Mouse (Mus musculus) midbrain, embryonic 12.5 days (tissue): ENCODE data around the gene Ak1. TPM values are rescaled to one million over a fixed set of nuclear protein-coding genes. Genes with fewer than 3 reads are reported as not detected.

ENCODE experiments used
- ATAC-seq: fragments of 200-750 bp; cut with Nextera tagmentation; 2 replicates; pipeline ENCODE4 v1.8.0; 2017; ENCODE audit warnings: low read depth, moderate TSS enrichment, moderate library complexity; ENCODE audit not compliant: low FRiP score
- H3K27ac ChIP-seq: fragments of 300-500 bp; sonication (generic); replicated peaks from 2 replicates; pipeline ENCODE4 v1.5.1; 2016; ENCODE audit warnings: mild to moderate bottlenecking
- H3K27me3 ChIP-seq: fragments of 300-500 bp; sonication (generic); 2 replicates; pipeline ENCODE4 v1.6.1; 2016; ENCODE audit warnings: mild to moderate bottlenecking
- H3K36me3 ChIP-seq: fragments of 300-500 bp; sonication (generic); 2 replicates; pipeline ENCODE4 v1.6.1; 2016
- H3K4me1 ChIP-seq: fragments of 300-500 bp; sonication (generic); 2 replicates; pipeline ENCODE4 v1.6.1; 2016
- H3K4me2 ChIP-seq: fragments of 300-500 bp; sonication (generic); replicated peaks from 2 replicates; pipeline ENCODE4 v1.6.1; 2016; ENCODE audit warnings: mild to moderate bottlenecking, moderate library complexity
- H3K4me3 ChIP-seq: fragments of 300-500 bp; sonication (generic); 2 replicates; pipeline ENCODE4 v1.5.1; 2016; ENCODE audit warnings: mild to moderate bottlenecking
- H3K9ac ChIP-seq: fragments of 300-500 bp; sonication (generic); replicated peaks from 2 replicates; pipeline ENCODE4 v1.6.1; 2016; ENCODE audit warnings: mild to moderate bottlenecking, moderate library complexity
- H3K9me3 ChIP-seq: fragments of 300-500 bp; sonication (generic); 2 replicates; pipeline ENCODE4 v1.6.1; 2016; ENCODE audit warnings: mild to moderate bottlenecking
- WGBS: fragments of 180-500 bp; shearing (Covaris S2); methylation state at CpG from one replicate; pipeline ENCODE4 v1.1.7; 2016; 5-methylcytosine and 5-hydroxymethylcytosine counted together
- polyA plus RNA-seq: library from polyadenylated mRNA; unstranded; fragments of >200 nt; fragmentation: Nextera tagmentation; extraction: Ambion mirVana; gene quantifications from 2 replicates; pipeline ENCODE4 v1.2.1, GENCODE M21; 2016

Gene Ak1
- polyA plus RNA-seq, 1 experiment from 2014 or later, result 31.6 TPM

DNA sequence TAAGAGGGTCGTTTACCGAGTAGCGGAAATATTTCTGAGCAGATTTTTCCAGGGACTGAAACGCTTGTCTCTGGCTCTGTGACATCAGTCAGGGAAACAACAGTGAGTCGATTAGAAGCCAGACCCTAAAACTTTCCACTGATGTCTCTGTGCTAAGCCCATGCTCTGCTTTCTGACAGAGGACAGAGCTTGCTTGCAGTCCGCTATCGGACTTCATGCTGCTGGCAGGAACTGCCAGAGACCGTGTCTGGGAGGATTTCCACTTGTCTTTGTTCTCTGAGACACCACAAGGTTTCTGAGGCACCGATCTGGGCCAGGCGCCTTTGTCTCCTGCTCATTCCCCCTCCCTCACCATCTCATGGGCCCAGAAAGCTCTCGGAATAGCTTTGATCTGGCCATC, 46.2 kb downstream of the Ak1 start:
- no peak for ATAC-seq
- no peak overlapping the region for H3K4me3 ChIP-seq
- H3K36me3 ChIP-seq, result no peaks in the 10 kb centered on the region
- no peaks in the 10 kb centered on the region for H3K27me3 ChIP-seq
- H3K9ac ChIP-seq, result no peak overlapping the region
- H3K4me2 ChIP-seq, result no peak overlapping the region
- no peaks in the 10 kb centered on the region for H3K9me3 ChIP-seq
- peak overlapping the region; percentile 64 for H3K27ac ChIP-seq
- 0 out of 2 replicates have a peak, but pooled peaks cover 3% of the 10 kb centered on the region for H3K4me1 ChIP-seq
- WGBS, result 27% methylated on average over 11 of the region's 11 CpGs

DNA sequence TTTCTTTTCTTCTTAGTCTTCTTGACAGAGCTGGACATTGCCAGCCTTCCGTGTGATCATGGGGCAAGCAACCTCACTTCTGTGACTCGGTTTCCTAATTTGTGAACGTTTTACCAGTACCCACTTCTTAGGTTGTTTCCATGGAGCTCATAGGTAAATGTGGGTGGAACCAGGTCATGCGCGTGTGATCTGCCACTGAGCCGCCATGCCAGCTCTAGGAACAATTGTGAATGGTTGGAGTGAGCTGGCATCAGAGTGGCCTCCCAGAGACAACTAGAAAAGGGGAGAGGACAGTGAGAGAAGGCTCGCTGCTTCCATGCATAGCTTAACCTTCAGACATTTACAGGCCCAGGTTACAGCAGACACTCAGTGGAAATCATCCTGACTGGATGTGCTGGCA, 46.6 kb downstream of the Ak1 start:
- H3K27ac ChIP-seq, result peak overlapping the region; percentile 64
- ATAC-seq, result no peak
- 0 out of 2 replicates have a peak, but pooled peaks cover 3% of the 10 kb centered on the region for H3K4me1 ChIP-seq
- H3K27me3 ChIP-seq, result no peaks in the 10 kb centered on the region
- no peak overlapping the region for H3K4me2 ChIP-seq
- H3K36me3 ChIP-seq, result no peaks in the 10 kb centered on the region
- no peak overlapping the region for H3K9ac ChIP-seq
- H3K9me3 ChIP-seq, result no peaks in the 10 kb centered on the region
- 69% methylated on average over 7 of the region's 7 CpGs for WGBS
- no peak overlapping the region for H3K4me3 ChIP-seq

DNA sequence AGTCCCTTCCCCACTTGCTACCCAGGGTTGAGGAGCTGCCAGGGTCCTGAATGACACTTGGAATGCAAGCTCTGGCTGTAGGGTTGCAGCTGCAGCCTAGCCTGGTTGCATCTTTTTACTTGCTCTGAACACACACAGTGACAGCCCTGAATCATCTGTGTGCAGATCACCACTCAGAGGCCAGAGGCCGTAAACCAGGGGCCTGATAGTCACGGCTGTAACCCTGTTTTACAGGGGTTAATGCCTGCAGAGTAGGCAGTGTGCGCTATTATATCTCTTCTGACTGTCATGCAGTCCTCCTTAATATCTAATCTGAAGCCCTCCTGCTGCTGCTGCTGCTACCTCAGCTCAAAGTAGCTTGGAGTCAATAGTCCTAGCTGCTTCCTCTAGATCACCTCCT, 48.3 kb downstream of the Ak1 start:
- no peaks in the 10 kb centered on the region for H3K9me3 ChIP-seq
- no peak overlapping the region for H3K4me3 ChIP-seq
- H3K27me3 ChIP-seq, result no peaks in the 10 kb centered on the region
- WGBS, result 78% methylated on average over 3 of the region's 3 CpGs
- no peak overlapping the region for H3K27ac ChIP-seq
- H3K9ac ChIP-seq, result no peak overlapping the region
- 0 out of 2 replicates have a peak, but pooled peaks cover 3% of the 10 kb centered on the region for H3K4me1 ChIP-seq
- H3K36me3 ChIP-seq, result no peaks in the 10 kb centered on the region
- H3K4me2 ChIP-seq, result no peak overlapping the region
- ATAC-seq, result no peak

DNA sequence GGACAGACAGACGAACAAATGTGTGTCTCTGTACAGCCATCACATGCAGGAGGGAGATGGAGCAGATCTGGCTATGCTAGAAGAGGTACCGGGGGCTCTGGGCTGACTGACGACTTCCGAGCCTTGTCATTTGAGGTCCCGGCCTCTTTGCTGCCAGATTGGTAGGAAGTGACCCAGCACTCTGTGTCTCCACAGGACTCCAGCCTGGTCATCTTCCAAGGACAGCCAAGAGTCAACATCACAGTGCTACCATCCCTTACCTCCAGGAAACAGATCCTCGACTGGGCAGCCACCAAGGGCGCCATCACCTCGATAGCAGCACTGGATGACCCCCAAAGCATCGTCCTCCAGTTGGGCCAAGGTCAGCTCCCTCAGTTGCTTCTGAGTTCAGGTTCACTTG, 49.6 kb downstream of the Ak1 start:
- H3K27me3 ChIP-seq, result no peaks in the 10 kb centered on the region
- H3K4me3 ChIP-seq, result no peak overlapping the region
- H3K9me3 ChIP-seq, result no peaks in the 10 kb centered on the region
- 0 out of 2 replicates have a peak, but pooled peaks cover 3% of the 10 kb centered on the region for H3K4me1 ChIP-seq
- no peak overlapping the region for H3K9ac ChIP-seq
- no peaks in the 10 kb centered on the region for H3K36me3 ChIP-seq
- ATAC-seq, result no peak
- no peak overlapping the region for H3K27ac ChIP-seq
- H3K4me2 ChIP-seq, result no peak overlapping the region
- 95% methylated on average over 9 of the region's 9 CpGs for WGBS

DNA sequence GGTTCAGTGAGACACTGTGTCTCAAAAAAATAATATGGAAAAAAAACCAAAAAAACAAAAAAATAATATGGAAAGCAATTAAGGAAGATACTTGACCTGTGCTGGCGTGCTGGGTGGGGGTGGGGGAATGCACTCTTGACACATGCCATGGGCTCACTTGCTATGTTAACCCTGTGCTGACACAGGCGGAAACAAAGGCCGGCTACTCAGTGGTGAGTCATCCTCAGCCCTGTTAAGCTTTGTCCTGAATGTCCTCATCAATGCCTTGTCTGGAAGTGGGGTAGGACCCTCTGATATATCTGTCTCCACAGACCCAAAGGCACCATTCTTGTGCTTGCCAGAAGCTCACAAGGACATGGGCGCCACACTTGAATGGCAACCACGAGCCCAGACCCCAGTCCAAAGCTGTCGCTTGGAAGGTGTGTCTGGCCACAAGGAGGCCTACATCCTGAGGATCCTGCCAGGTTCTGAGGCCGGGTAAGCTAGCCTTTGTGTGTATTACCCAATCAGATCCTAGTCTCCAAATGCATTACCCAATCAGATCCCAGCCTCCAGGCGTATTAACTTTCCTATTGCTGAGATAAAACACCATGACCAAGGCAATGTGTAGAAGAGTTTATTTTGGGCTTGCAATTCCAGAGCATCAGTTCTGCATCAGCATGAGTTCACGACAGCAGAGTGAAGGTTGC, 50.5 kb downstream of the Ak1 start:
- WGBS, result 67% methylated on average over 9 of the region's 9 CpGs
- Histone ChIP-seq H3K9me3 (no peaks in the 10 kb centered on the region), H3K27me3 (no peaks in the 10 kb centered on the region), H3K4me1 (0 out of 2 replicates have a peak, but pooled peaks cover 3% of the 10 kb centered on the region), H3K4me2 (no peak overlapping the region), H3K27ac (no peak overlapping the region), H3K9ac (no peak overlapping the region), H3K4me3 (no peak overlapping the region), H3K36me3 (no peaks in the 10 kb centered on the region)
- ATAC-seq, result no peak

DNA sequence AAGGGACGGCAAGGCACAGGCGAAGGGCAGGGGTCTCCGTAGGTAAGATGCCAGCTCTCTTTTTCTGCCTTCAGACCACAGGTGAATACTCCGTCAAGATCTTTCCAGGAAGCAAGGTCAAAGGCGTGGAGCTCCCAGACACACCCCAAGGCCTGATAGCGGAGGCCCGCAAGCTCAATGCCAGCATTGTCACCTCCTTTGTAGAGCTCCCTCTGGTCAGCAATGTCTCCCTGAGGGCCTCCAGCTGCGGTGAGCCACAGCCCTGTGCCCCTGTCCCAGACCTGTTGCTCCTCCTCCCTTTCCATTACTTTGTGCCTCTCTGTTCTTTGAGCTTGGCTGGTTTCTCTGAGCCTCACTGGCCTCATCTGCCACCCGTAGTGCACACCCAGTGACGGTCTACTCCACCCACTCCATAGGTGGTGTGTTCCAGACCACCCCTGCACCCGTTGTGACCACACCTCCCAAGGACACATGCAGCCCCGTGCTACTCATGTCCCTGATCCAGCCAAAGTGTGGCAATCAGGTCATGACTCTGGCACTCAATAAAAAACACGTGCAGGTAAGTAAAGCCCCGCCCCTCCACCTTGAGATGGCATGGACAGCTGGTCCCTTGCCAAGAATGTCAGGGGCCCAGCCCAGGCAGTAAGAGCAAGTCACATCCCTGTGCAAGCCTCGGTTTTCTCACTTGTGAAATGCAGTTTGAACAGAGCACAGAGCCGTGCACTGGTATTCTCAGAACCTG, 51.8 kb downstream of the Ak1 start:
- H3K4me1 ChIP-seq, result no peaks in the 10 kb centered on the region
- WGBS, result 88% methylated on average over 16 of the region's 16 CpGs

DNA sequence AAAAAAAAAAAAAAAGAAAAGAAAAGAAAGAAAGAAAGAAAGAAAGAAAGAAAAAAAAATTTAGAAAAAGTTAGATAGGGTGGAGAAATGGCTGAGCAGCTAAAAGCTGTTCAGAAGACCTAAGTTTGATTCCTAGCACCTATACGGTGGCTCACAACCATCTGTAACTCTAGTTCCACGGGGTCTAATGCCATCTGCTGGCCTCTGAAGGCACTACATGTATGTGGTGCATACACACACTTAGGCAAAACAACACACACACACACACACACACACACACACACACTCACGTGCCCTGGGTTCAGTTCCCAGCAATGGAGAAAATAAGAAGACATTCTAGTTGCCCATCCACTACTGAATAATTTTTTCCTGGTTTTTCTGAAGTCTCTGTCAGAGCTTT, 55.3 kb downstream of the Ak1 start:
- Histone ChIP-seq H3K4me1 (no peaks in the 10 kb centered on the region), H3K9me3 (no peaks in the 10 kb centered on the region), H3K4me3 (no peak overlapping the region), H3K27me3 (no peaks in the 10 kb centered on the region), H3K36me3 (no peaks in the 10 kb centered on the region), H3K9ac (no peak overlapping the region), H3K27ac (no peak overlapping the region), H3K4me2 (no peak overlapping the region)
- no peak for ATAC-seq
- 87% methylated on average over 3 of the region's 3 CpGs for WGBS

More for the DNA sequence above, 51.8 kb downstream of the Ak1 start:
- H3K9ac ChIP-seq, result no peak overlapping the region
- no peak overlapping the region for H3K4me3 ChIP-seq
- no peaks in the 10 kb centered on the region for H3K36me3 ChIP-seq
- ATAC-seq, result no peak
- H3K9me3 ChIP-seq, result no peaks in the 10 kb centered on the region
- H3K4me2 ChIP-seq, result no peak overlapping the region
- H3K27me3 ChIP-seq, result no peaks in the 10 kb centered on the region
- no peak overlapping the region for H3K27ac ChIP-seq

DNA sequence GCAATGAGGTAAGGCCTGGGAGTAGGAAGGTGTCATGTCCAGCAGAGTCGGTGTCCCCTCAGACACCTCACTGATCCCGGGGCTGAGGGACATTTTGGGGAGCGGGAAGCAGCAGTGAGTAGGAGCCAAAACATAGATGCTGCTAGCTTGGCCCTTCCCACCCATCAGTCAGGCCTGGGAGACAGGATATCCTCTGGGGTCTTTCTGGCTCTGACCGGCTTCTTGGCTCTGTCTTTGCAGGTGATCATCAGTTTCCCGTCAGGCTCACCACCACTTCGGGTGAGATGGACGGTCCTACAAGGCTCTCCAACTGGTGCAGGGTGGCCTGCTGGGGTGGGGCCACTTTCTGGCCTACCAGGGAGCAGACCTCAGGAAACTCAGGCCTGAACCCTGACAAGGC, 56.1 kb downstream of the Ak1 start:
- Histone ChIP-seq H3K9me3 (no peaks in the 10 kb centered on the region), H3K36me3 (0 out of 2 replicates have a peak, but pooled peaks cover 2% of the 10 kb centered on the region), H3K4me3 (no peak overlapping the region), H3K4me2 (no peak overlapping the region), H3K4me1 (no peaks in the 10 kb centered on the region), H3K9ac (no peak overlapping the region), H3K27ac (no peak overlapping the region), H3K27me3 (no peaks in the 10 kb centered on the region)
- WGBS, result 94% methylated on average over 7 of the region's 7 CpGs
- no peak for ATAC-seq

DNA sequence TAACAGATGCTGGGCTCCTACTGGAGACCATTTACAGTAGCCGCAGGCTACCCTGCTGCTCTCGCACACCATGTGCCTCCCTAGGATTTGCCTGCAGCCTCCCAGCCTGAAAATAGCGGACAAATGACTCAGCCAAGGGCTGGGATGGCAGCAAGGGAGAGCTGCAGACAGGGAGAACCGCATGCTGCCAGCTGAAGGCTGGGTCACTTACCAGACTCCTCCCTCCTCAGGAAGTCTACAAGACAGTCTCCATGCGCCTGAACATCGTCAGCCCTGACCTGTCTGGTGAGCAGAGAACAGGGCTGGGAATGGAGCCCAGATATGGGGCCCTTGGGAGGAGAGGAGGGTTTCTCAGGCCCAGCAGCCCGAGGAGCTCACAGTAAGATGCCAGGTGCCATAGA, 58.5 kb downstream of the Ak1 start:
- H3K4me1 ChIP-seq, result no peaks in the 10 kb centered on the region
- WGBS, result 66% methylated on average over 7 of the region's 7 CpGs
- no peak overlapping the region for H3K4me3 ChIP-seq
- ATAC-seq, result no peak
- peaks cover 24% of the 10 kb centered on the region for H3K36me3 ChIP-seq
- no peak overlapping the region for H3K9ac ChIP-seq
- H3K27me3 ChIP-seq, result no peaks in the 10 kb centered on the region
- no peaks in the 10 kb centered on the region for H3K9me3 ChIP-seq
- no peak overlapping the region for H3K4me2 ChIP-seq
- H3K27ac ChIP-seq, result no peak overlapping the region

DNA sequence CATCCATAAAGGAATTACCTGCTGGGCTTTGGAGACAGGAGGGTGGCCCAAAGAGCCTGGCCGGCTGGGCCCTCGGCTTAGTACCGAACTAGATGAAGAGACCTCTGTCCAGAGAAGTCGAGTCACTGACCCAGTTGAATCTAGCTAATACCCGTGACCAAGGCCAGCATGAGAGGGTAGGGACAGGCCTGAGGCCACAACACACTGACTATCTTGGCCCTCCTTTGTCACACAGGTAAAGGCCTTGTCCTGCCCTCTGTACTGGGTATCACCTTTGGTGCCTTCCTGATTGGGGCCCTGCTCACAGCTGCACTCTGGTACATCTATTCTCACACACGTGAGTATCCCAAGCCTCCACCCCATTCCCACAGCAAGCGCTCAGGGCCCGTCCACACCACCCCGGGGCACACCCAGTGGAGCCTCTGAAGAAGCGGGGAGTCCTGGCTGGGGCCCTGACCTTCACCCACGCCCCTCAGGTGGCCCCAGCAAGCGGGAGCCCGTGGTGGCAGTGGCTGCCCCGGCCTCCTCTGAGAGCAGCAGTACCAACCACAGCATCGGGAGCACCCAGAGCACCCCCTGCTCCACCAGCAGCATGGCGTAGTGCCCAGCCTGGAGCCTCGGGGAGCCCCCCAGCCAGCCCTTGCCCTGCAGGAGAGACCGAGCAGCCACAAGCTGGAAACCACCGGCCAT, 59.5 kb downstream of the Ak1 start:
- Histone ChIP-seq H3K27ac (no peak overlapping the region), H3K4me1 (no peaks in the 10 kb centered on the region), H3K4me3 (no peak overlapping the region), H3K36me3 (peaks cover 34% of the 10 kb centered on the region), H3K4me2 (no peak overlapping the region), H3K27me3 (no peaks in the 10 kb centered on the region), H3K9me3 (no peaks in the 10 kb centered on the region), H3K9ac (no peak overlapping the region; the same call in 1 of the 2 replicates)
- 88% methylated on average over 19 of the region's 19 CpGs for WGBS
- ATAC-seq, result no peak

DNA sequence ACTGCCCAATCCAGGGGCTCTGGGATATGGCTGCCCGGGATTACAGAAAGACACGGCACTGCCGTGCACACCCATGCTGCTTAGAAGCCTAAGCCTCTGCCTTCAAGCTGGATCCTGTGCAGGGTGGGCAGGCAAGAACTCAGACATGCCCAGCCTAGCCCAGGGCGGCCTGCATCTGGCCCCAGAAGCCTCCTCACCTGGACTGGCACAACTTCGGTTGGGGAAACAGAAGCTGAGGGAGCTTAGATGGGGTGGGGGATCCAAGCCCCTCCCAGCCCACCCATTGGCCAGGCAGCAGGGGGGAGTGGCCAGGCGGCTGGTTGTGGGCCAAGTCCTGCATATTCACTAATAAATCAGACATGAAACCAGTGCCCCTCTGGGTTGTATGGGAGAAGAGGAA, 60.2 kb downstream of the Ak1 start:
- H3K36me3 ChIP-seq, result peaks cover 41% of the 10 kb centered on the region
- H3K9me3 ChIP-seq, result no peaks in the 10 kb centered on the region
- WGBS, result 67% methylated on average over 6 of the region's 6 CpGs
- no peak overlapping the region for H3K27ac ChIP-seq
- H3K4me1 ChIP-seq, result no peaks in the 10 kb centered on the region
- no peak overlapping the region for H3K4me3 ChIP-seq
- no peak overlapping the region for H3K4me2 ChIP-seq
- no peak overlapping the region for H3K9ac ChIP-seq
- ATAC-seq, result no peak
- no peaks in the 10 kb centered on the region for H3K27me3 ChIP-seq
